Mouse (Mus musculus) ES-Bruce4 (cell line): ENCODE results near the gene Ndufa11. TPM values are rescaled to one million over a fixed set of nuclear protein-coding genes. Genes with fewer than 3 reads are reported as not detected.

Source experiments
- H3K27ac ChIP-seq: 2 replicates; pipeline ENCODE4 v1.5.1; 2012; ENCODE audit warnings: low read length, inconsistent platforms; ENCODE audit not compliant: insufficient read depth
- H3K27me3 ChIP-seq: 2 replicates; pipeline ENCODE4 v1.6.1; 2012; ENCODE audit warnings: mild to moderate bottlenecking, low read length, inconsistent platforms; ENCODE audit not compliant: control insufficient read depth, poor library complexity, insufficient read depth, severe bottlenecking
- H3K36me3 ChIP-seq: 2 replicates; pipeline ENCODE4 v1.6.1; 2012; ENCODE audit warnings: inconsistent platforms, mild to moderate bottlenecking, low read length, moderate library complexity; ENCODE audit not compliant: control insufficient read depth, poor library complexity, insufficient read depth, severe bottlenecking
- H3K4me1 ChIP-seq: one replicate; pipeline ENCODE4 v1.8.1; 2011; ENCODE audit warnings: low read length; ENCODE audit not compliant: control insufficient read depth, insufficient read depth
- H3K4me3 ChIP-seq: 2 replicates; pipeline ENCODE4 v1.5.1; 2011; ENCODE audit warnings: low read depth, mild to moderate bottlenecking, low read length
- H3K9ac ChIP-seq: 2 replicates; pipeline ENCODE4 v1.6.1; 2012; ENCODE audit warnings: low read depth, mild to moderate bottlenecking, inconsistent platforms; ENCODE audit not compliant: poor library complexity, severe bottlenecking
- H3K9me3 ChIP-seq: replicated peaks from 2 replicates; pipeline ENCODE4 v1.6.1; 2012; ENCODE audit warnings: mild to moderate bottlenecking, low read length, inconsistent platforms; ENCODE audit not compliant: control insufficient read depth, poor library complexity, insufficient read depth, severe bottlenecking
- CTCF ChIP-seq: IDR thresholded peaks from one replicate; pipeline ENCODE4 v1.8.1; 2011; ENCODE audit warnings: low read depth, low read length
- EP300 ChIP-seq: IDR thresholded peaks from 2 replicates; pipeline ENCODE4 v1.6.1; 2011; ENCODE audit warnings: low read depth, low read length; ENCODE audit not compliant: insufficient read depth
- POLR2A ChIP-seq: IDR thresholded peaks from one replicate; pipeline ENCODE4 v1.8.1; 2011; ENCODE audit warnings: low read length; ENCODE audit not compliant: insufficient read depth
- polyA plus RNA-seq: library from polyadenylated mRNA; stranded (reverse); fragments of >200 nt; gene quantifications from 2 replicates; pipeline ENCODE4 v1.2.4, GENCODE M21; 2011; ENCODE audit warnings: low read depth; ENCODE audit not compliant: missing spikeins, insufficient read depth, insufficient read length

Ndufa11 gene
- polyA plus RNA-seq, 1 experiment, result 152 TPM

DNA sequence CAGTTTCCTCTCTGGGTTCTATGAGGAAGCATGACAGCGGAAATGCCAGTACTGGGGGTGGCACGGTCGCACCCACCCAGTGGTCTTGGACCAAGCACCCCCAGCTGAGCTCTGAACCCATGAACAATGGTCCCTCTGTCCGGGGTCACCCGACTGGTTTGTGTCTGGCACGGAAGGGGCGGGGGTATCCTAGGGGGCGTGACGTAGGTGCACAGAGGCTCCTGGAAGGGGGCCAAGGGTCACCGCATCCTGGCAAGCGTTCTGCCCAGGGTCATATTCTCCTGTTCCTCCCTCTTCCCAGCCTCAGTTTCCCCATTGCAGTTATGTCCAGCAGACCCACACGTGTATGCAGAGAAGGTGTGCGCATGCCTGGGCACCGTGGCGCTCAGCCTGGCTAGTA is 35.9 kb downstream of the Ndufa11 start:
- Histone ChIP-seq H3K9me3 (no peaks in the 10 kb centered on the region), H3K4me1 (peaks cover 4% of the 10 kb centered on the region), H3K4me3 (no peak overlapping the region)

DNA sequence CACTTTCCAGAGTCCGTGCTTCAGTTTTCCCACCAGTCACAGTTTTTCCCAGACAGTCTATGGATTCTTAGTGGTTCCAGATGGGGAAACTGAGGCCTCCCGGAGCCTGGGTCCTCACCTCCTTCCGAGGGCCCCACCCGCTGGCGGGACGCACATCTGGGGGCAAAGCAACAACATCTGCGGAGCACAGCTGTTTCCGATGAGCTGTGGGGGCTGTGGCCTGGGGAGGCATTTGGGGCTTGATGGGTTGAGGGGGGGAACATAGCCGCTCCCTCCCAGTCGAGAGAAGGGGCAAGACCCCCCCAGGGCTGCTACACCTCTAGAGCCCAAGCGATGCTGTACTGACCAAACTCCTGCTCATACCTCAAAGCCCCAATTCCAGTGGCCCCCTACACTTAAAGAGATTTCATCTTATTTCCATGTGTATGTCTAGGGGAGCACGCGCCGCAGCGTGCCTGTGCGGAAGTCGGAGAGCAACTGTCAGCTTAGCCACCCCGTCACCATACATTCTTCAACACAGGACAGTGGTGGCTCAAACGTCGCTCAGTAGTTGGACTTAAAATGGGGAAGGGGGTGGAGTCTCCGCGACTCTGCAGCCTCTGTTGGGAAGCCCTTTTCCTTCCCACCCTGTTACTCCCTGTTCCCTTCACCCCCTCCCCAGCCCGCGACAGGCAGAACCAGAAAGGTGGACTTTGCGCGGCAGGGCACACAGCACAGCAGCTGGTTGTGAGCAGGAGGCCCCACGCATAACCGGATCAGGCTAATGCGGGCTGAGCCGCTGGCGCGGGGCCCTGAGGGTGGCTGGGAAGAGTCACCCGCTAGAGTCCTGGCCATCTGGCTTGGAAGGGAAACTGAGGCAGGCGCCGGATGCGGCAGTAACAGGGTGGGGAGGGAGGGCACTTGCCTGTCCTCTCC is 37.0 kb downstream of the Ndufa11 start:
- TF ChIP-seq CTCF (no peak), POLR2A (no peak), EP300 (no peak)
- Histone ChIP-seq H3K27ac (no peak overlapping the region), H3K4me3 (peak overlapping the region; percentile 3), H3K36me3 (no peaks in the 10 kb centered on the region), H3K9me3 (no peaks in the 10 kb centered on the region), H3K27me3 (no peaks in the 10 kb centered on the region), H3K4me1 (peaks cover 5% of the 10 kb centered on the region), H3K9ac (no peak overlapping the region)

More for the DNA sequence above, 35.9 kb downstream of the Ndufa11 start:
- Histone ChIP-seq H3K9ac (peak overlapping the region; percentile 16; the same call in 1 of the 2 replicates), H3K27ac (no peak overlapping the region), H3K36me3 (no peaks in the 10 kb centered on the region), H3K27me3 (no peaks in the 10 kb centered on the region)
- TF ChIP-seq CTCF, result no peak

DNA sequence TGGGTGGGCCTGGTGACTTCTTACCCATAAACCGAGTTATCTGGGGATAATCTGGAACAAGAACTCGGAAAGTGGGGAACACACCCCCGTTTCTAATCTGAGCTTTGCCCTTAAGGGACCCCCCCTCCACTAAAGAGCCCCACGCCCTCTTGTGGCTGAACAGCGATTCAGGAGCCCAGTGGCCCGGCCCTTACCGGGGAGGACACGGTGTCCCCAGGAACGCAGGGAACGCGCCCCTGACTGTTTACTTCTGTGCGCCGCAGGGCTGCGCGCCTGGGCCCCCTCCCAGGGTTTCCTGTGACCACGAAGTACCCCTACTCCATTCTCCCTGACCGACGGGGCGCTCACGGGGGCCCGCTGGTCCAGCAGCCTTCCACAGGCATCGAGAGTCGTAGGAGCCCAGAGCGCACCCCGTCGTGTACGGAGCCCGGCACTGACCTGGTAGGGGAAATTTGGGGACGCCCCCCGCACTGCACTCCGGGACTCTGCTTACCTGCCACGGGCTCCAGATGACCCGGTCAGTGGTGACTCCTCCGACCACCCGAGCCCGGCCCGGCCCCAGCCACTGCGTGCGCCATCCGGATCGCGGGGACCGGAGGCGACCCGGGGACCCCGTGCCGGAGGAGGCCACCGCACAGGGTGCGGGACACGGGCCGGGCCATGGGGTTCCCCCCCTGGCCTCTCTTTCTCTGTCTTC is 39.3 kb downstream of the Ndufa11 start:
- TF ChIP-seq POLR2A, result no peak
- no peak for TF ChIP-seq EP300
- TF ChIP-seq CTCF, result peak; percentile 40
- Histone ChIP-seq H3K4me1 (peaks cover 5% of the 10 kb centered on the region), H3K9me3 (no peaks in the 10 kb centered on the region), H3K27me3 (no peaks in the 10 kb centered on the region), H3K36me3 (no peaks in the 10 kb centered on the region), H3K27ac (no peak overlapping the region), H3K9ac (peak overlapping the region; percentile 83), H3K4me3 (peak overlapping the region; percentile 64)

DNA sequence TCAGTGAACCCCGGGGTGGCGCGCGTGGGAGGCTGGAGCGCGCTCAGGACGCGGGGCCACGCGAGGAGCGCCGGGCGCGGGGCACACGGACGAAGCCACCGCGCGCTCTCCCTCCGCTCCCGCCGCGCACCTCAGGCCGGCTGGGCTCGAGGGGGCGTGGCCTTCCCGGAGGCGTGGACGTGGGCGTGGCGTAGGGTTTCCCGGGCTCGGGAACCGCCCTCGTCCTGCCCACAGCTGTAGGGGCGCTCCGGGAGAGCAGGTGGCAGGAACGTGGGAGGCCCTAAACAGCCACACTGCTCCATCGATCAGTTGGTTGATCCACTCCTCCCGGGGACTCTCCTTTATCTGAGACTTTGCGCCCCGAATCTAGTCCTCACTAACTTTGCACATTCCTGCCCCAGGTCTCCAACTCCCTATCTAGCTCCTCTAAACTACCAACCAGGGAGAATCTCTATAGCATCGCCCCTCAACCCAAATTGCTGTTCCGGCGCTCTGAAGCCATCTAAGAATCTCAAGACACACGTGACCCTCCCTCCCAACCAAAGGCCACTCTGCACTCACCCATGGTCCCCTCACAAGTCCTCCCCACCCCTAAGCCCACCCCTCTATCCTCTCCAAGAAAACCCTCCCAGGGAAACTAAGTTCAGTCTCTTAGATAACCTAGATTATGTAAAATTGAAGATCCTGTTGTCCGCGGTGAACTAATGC is 40.0 kb downstream of the Ndufa11 start, which contains the start of gene Nrtn:
TSS of gene Nrtn (minus strand) at position 115 of the 708 bp plus-strand sequence.
- Histone ChIP-seq H3K9me3 (no peaks in the 10 kb centered on the region), H3K27me3 (no peaks in the 10 kb centered on the region), H3K4me1 (peaks cover 5% of the 10 kb centered on the region), H3K4me3 (peak within 1 kb of the TSS; percentile 64), H3K27ac (no peak within 1 kb of the TSS), H3K9ac (peak within 1 kb of the TSS; percentile 83), H3K36me3 (no peaks in the 10 kb centered on the region)
- 0 out of 2 replicates have a peak, but pooled peaks have one; percentile 17 for TF ChIP-seq EP300
- TF ChIP-seq POLR2A, result peak; percentile 49
- TF ChIP-seq CTCF, result no peak

DNA sequence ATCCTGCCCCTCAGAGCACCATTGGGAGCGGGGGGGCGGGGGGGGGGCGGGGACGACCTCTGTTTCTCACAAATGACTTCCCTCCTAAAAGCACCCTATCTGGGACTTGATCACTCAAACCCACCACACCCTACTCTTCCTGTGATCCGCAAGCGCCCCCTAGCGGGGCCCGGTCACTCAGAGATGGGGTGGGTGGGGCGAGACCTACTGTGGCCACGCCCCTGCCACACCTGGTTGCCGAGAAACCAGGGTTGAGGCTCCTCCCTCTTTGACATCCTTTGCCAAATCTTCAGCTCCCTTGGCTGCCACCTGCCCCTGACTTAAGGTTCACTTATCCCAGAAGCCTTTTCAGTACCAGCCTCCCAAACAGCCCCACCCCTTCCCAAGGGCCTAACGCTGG is 40.6 kb downstream of the Ndufa11 start:
- Histone ChIP-seq H3K27me3 (no peaks in the 10 kb centered on the region), H3K27ac (no peak overlapping the region), H3K4me3 (no peak overlapping the region), H3K9me3 (no peaks in the 10 kb centered on the region), H3K9ac (peak overlapping the region; percentile 36; the same call in 1 of the 2 replicates), H3K36me3 (no peaks in the 10 kb centered on the region), H3K4me1 (peaks cover 5% of the 10 kb centered on the region)
- TF ChIP-seq POLR2A, result no peak
- TF ChIP-seq CTCF, result peak; percentile 75
- 0 out of 2 replicates have a peak, but pooled peaks have one; percentile 31 for TF ChIP-seq EP300
